Mouse (Mus musculus) ES-Bruce4 (cell line): ENCODE data around the gene Tmtc4.

ENCODE experiments used
- CTCF ChIP-seq: IDR thresholded peaks from one replicate; pipeline ENCODE4 v1.8.1; 2011; ENCODE audit warnings: low read depth, low read length
- EP300 ChIP-seq: IDR thresholded peaks from 2 replicates; pipeline ENCODE4 v1.6.1; 2011; ENCODE audit warnings: low read depth, low read length; ENCODE audit not compliant: insufficient read depth

DNA sequence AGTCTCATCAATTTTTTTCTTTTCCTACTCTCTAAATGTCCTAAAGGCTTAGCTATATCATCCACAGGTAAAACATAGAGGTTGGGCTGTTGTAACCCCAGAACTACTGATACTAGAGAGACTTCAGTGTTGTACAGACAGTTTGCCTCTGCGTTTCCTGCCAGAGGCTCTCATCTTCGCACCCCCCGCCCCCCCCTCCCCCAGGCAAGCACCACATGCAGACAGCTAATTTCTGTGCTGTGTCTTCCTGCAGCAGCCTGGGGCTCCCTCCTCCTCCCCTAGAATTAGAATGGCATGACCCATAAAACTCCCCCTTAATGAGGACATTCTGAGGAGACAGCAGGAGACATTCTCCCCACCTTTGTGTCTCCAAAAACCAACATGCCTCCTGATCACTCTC lies 17.6 kb upstream of the Tmtc4 start:
- TF ChIP-seq CTCF (no peak), EP300 (no peak)
